Mouse (Mus musculus): ENCODE measurements at regions not wholly inside any gene's neighbourhood (a gene's known extent, or its start where the extent isn't known, plus 50 kb on each side); places are given as distances from the start of the nearest gene placed in this dataset.
"Not testable (repeated sequence)": the region's sequence is repeated elsewhere in the genome, so short reads cannot be mapped to it uniquely, and the experiment has no call there.

- Histone ChIP-seq H3K4me2 (ENCODE audit: low read length) (peak overlapping the region; percentile 49), H3K4me3 (ENCODE audit: low read depth, low read length) (0 out of 2 replicates have a peak overlapping the region, but pooled peaks have one; percentile 17), H3K4me1 (replicated peaks; ENCODE audit: control insufficient read depth, insufficient read depth, low read length) (peaks cover 9% of the 10 kb centered on the region; the same call in 1 of the 2 replicates), H3K27me3 (replicated peaks; ENCODE audit: control insufficient read depth, insufficient read depth, low read length) (no peaks in the 10 kb centered on the region), H3K36me3 (ENCODE audit: control insufficient read depth, insufficient read depth, low read length) (no peaks in the 10 kb centered on the region), H3K27ac (ENCODE audit: low read depth) (no peak overlapping the region), H3K9ac (ENCODE audit: low read length) (no peak overlapping the region), H3K9me3 (ENCODE audit: control insufficient read depth, low read length) (no peaks in the 10 kb centered on the region)
- ATAC-seq (replicated peaks; ENCODE audit: low FRiP score, low TSS enrichment, low read depth) (no peak; the same call in 1 of the 2 replicates), DNase-seq (ENCODE audit: low spot score) (peak; percentile 65)
- WGBS = 6% methylated on average over 14 of the region's 15 CpGs
Observed at GRCm38 (mm10) chr14:61757086-61757822, 150.0 kb downstream of the Kcnrg start.

GRCm38 (mm10) chr14:61757823-61758175 is 150.5 kb downstream of the Kcnrg start:
- DNase-seq (ENCODE audit: low spot score) (no peak), ATAC-seq (replicated peaks; ENCODE audit: low FRiP score, low TSS enrichment, low read depth) (no peak)
- no peaks in the 10 kb centered on the region for H3K27me3 ChIP-seq (replicated peaks; ENCODE audit: control insufficient read depth, insufficient read depth, low read length)
- H3K9ac ChIP-seq (ENCODE audit: low read length) = no peak overlapping the region
- H3K36me3 ChIP-seq (ENCODE audit: control insufficient read depth, insufficient read depth, low read length) = no peaks in the 10 kb centered on the region
- H3K27ac ChIP-seq (ENCODE audit: low read depth) = no peak overlapping the region
- no peaks in the 10 kb centered on the region for H3K9me3 ChIP-seq (ENCODE audit: control insufficient read depth, low read length)
- H3K4me3 ChIP-seq (ENCODE audit: low read depth, low read length) = 0 out of 2 replicates have a peak overlapping the region, but pooled peaks have one; percentile 17
- H3K4me2 ChIP-seq (ENCODE audit: low read length) = peak overlapping the region; percentile 49
- peaks cover 9% of the 10 kb centered on the region; the same call in 1 of the 2 replicates for H3K4me1 ChIP-seq (replicated peaks; ENCODE audit: control insufficient read depth, insufficient read depth, low read length)
- WGBS = 34% methylated on average over 7 of the region's 7 CpGs

- ATAC-seq (replicated peaks; ENCODE audit: low FRiP score, low TSS enrichment, low read depth) = no peak
- H3K4me1 ChIP-seq (replicated peaks; ENCODE audit: control insufficient read depth, insufficient read depth, low read length) = peaks cover 9% of the 10 kb centered on the region; the same call in 1 of the 2 replicates
- 88% methylated on average over 5 of the region's 5 CpGs for WGBS
- no peak overlapping the region for H3K4me2 ChIP-seq (ENCODE audit: low read length)
- no peak overlapping the region for H3K4me3 ChIP-seq (ENCODE audit: low read depth, low read length)
- no peaks in the 10 kb centered on the region for H3K9me3 ChIP-seq (ENCODE audit: control insufficient read depth, low read length)
- no peaks in the 10 kb centered on the region for H3K36me3 ChIP-seq (ENCODE audit: control insufficient read depth, insufficient read depth, low read length)
- H3K9ac ChIP-seq (ENCODE audit: low read length) = no peak overlapping the region
- no peak for DNase-seq (ENCODE audit: low spot score)
- H3K27me3 ChIP-seq (replicated peaks; ENCODE audit: control insufficient read depth, insufficient read depth, low read length) = no peaks in the 10 kb centered on the region
- no peak overlapping the region for H3K27ac ChIP-seq (ENCODE audit: low read depth)
Observed at GRCm38 (mm10) chr14:61758586-61758985, 151.3 kb downstream of the Kcnrg start.

GRCm38 (mm10) chr14:61760176-61760575 is 152.9 kb downstream of the Kcnrg start:
- not testable (repeated sequence) for H3K27me3 ChIP-seq (replicated peaks; ENCODE audit: control insufficient read depth, insufficient read depth, low read length); ATAC-seq (replicated peaks; ENCODE audit: low FRiP score, low TSS enrichment, low read depth); H3K9me3 ChIP-seq (ENCODE audit: control insufficient read depth, low read length); DNase-seq (ENCODE audit: low spot score); H3K4me1 ChIP-seq (replicated peaks; ENCODE audit: control insufficient read depth, insufficient read depth, low read length); H3K36me3 ChIP-seq (ENCODE audit: control insufficient read depth, insufficient read depth, low read length); H3K4me3 ChIP-seq (ENCODE audit: low read depth, low read length); H3K27ac ChIP-seq (ENCODE audit: low read depth); H3K9ac ChIP-seq (ENCODE audit: low read length); H3K4me2 ChIP-seq (ENCODE audit: low read length)
- WGBS = 73% methylated on average over 12 of the region's 12 CpGs

GRCm38 (mm10) chr14:61762076-61762475 is 154.8 kb downstream of the Kcnrg start:
- DNase-seq (ENCODE audit: low spot score) (no peak), ATAC-seq (replicated peaks; ENCODE audit: low FRiP score, low TSS enrichment, low read depth) (no peak)
- Histone ChIP-seq H3K27me3 (replicated peaks; ENCODE audit: control insufficient read depth, insufficient read depth, low read length) (no peaks in the 10 kb centered on the region), H3K4me3 (ENCODE audit: low read depth, low read length) (no peak overlapping the region), H3K27ac (ENCODE audit: low read depth) (no peak overlapping the region), H3K9ac (ENCODE audit: low read length) (no peak overlapping the region), H3K4me1 (replicated peaks; ENCODE audit: control insufficient read depth, insufficient read depth, low read length) (peaks cover 4% of the 10 kb centered on the region; the same call in 1 of the 2 replicates), H3K4me2 (ENCODE audit: low read length) (no peak overlapping the region), H3K9me3 (ENCODE audit: control insufficient read depth, low read length) (no peaks in the 10 kb centered on the region), H3K36me3 (ENCODE audit: control insufficient read depth, insufficient read depth, low read length) (no peaks in the 10 kb centered on the region)
- WGBS = 85% methylated on average over 5 of the region's 5 CpGs

- no peak overlapping the region for H3K27ac ChIP-seq (ENCODE audit: low read depth)
- ATAC-seq (replicated peaks; ENCODE audit: low FRiP score, low TSS enrichment, low read depth) = no peak
- no peaks in the 10 kb centered on the region for H3K9me3 ChIP-seq (ENCODE audit: control insufficient read depth, low read length)
- DNase-seq (ENCODE audit: low spot score) = no peak
- no peak overlapping the region for H3K9ac ChIP-seq (ENCODE audit: low read length)
- no peak overlapping the region for H3K4me3 ChIP-seq (ENCODE audit: low read depth, low read length)
- 73% methylated on average over 5 of the region's 5 CpGs for WGBS
- H3K36me3 ChIP-seq (ENCODE audit: control insufficient read depth, insufficient read depth, low read length) = no peaks in the 10 kb centered on the region
- no peak overlapping the region for H3K4me2 ChIP-seq (ENCODE audit: low read length)
- no peaks in the 10 kb centered on the region for H3K27me3 ChIP-seq (replicated peaks; ENCODE audit: control insufficient read depth, insufficient read depth, low read length)
- no peaks in the 10 kb centered on the region for H3K4me1 ChIP-seq (replicated peaks; ENCODE audit: control insufficient read depth, insufficient read depth, low read length)
Observed at GRCm38 (mm10) chr14:61769881-61770280, 162.6 kb downstream of the Kcnrg start.

- Histone ChIP-seq H3K4me2 (ENCODE audit: low read length) (no peak overlapping the region), H3K36me3 (ENCODE audit: control insufficient read depth, insufficient read depth, low read length) (no peaks in the 10 kb centered on the region), H3K9me3 (ENCODE audit: control insufficient read depth, low read length) (no peaks in the 10 kb centered on the region), H3K27me3 (replicated peaks; ENCODE audit: control insufficient read depth, insufficient read depth, low read length) (no peaks in the 10 kb centered on the region), H3K4me1 (replicated peaks; ENCODE audit: control insufficient read depth, insufficient read depth, low read length) (no peaks in the 10 kb centered on the region), H3K27ac (ENCODE audit: low read depth) (no peak overlapping the region), H3K4me3 (ENCODE audit: low read depth, low read length) (no peak overlapping the region), H3K9ac (ENCODE audit: low read length) (no peak overlapping the region)
- DNase-seq (ENCODE audit: low spot score) (no peak), ATAC-seq (replicated peaks; ENCODE audit: low FRiP score, low TSS enrichment, low read depth) (no peak)
- 72% methylated on average over 3 of the region's 3 CpGs for WGBS
Observed at GRCm38 (mm10) chr14:61774171-61774570, 166.9 kb downstream of the Kcnrg start.

GRCm38 (mm10) chr14:61778618-61779017 is 171.4 kb downstream of the Kcnrg start:
- H3K4me2 ChIP-seq (ENCODE audit: low read length) = no peak overlapping the region
- DNase-seq (ENCODE audit: low spot score) (no peak), ATAC-seq (replicated peaks; ENCODE audit: low FRiP score, low TSS enrichment, low read depth) (no peak)
- no peaks in the 10 kb centered on the region for H3K9me3 ChIP-seq (ENCODE audit: control insufficient read depth, low read length)
- H3K36me3 ChIP-seq (ENCODE audit: control insufficient read depth, insufficient read depth, low read length) = no peaks in the 10 kb centered on the region
- no peak overlapping the region for H3K27ac ChIP-seq (ENCODE audit: low read depth)
- no peak overlapping the region for H3K4me3 ChIP-seq (ENCODE audit: low read depth, low read length)
- H3K4me1 ChIP-seq (replicated peaks; ENCODE audit: control insufficient read depth, insufficient read depth, low read length) = no peaks in the 10 kb centered on the region
- H3K27me3 ChIP-seq (replicated peaks; ENCODE audit: control insufficient read depth, insufficient read depth, low read length) = no peaks in the 10 kb centered on the region
- 72% methylated on average over 5 of the region's 5 CpGs for WGBS
- H3K9ac ChIP-seq (ENCODE audit: low read length) = no peak overlapping the region

- H3K27ac ChIP-seq (ENCODE audit: low read depth) = no peak overlapping the region
- H3K9ac ChIP-seq (ENCODE audit: low read length) = no peak overlapping the region
- H3K9me3 ChIP-seq (ENCODE audit: control insufficient read depth, low read length) = no peaks in the 10 kb centered on the region
- WGBS = 85% methylated on average over 3 of the region's 3 CpGs
- DNase-seq (ENCODE audit: low spot score) (no peak), ATAC-seq (replicated peaks; ENCODE audit: low FRiP score, low TSS enrichment, low read depth) (no peak)
- no peaks in the 10 kb centered on the region for H3K4me1 ChIP-seq (replicated peaks; ENCODE audit: control insufficient read depth, insufficient read depth, low read length)
- no peak overlapping the region for H3K4me3 ChIP-seq (ENCODE audit: low read depth, low read length)
- H3K27me3 ChIP-seq (replicated peaks; ENCODE audit: control insufficient read depth, insufficient read depth, low read length) = no peaks in the 10 kb centered on the region
- no peak overlapping the region for H3K4me2 ChIP-seq (ENCODE audit: low read length)
- no peaks in the 10 kb centered on the region for H3K36me3 ChIP-seq (ENCODE audit: control insufficient read depth, insufficient read depth, low read length)
Observed at GRCm38 (mm10) chr14:61783206-61783605, 175.9 kb downstream of the Kcnrg start.

All from intestine, embryonic 14.5 days (tissue).